In genomic region chr17:12714080-12714561, GRCm38 (mm10) we compare ENCODE assay signal across 11 mouse cellular contexts. TPM values are rescaled to one million over a fixed set of nuclear protein-coding genes. Genes with fewer than 3 reads are reported as not detected.
DNase-seq lines count a peak whose midpoint lies in the region; ATAC-seq lines count a peak whose summit lies in the region.
"Had no signal": no experiment of that assay in that cellular context is flagged by ENCODE, and none has a peak within 500 bp of the region (broad histone marks: within the 10 kb centered on the region; RNA-seq: fewer than 3 reads in every experiment).

No protein-coding gene starts in this region.

- peaks cover 60% of the 10 kb centered on the region for H3K36me3 ChIP-seq in embryonic facial prominence, embryonic 15.5 days

- H3K4me3 ChIP-seq in embryonic facial prominence, embryonic 15.5 days (replicated peaks): no peak overlapping the region
- H3K4me3 ChIP-seq: forebrain, embryonic 10.5 days; hindbrain, embryonic 13.5 days had no signal

- H3K9me3 ChIP-seq in embryonic facial prominence, embryonic 15.5 days (replicated peaks): no peaks in the 10 kb centered on the region
- H3K9me3 ChIP-seq: forebrain, embryonic 10.5 days; hindbrain, embryonic 13.5 days had no signal

- 0 out of 2 replicates have a peak overlapping the region, but pooled peaks have one; percentile 28 for H3K27ac ChIP-seq in embryonic facial prominence, embryonic 15.5 days (replicated peaks)
- H3K27ac ChIP-seq: forebrain, embryonic 10.5 days; hindbrain, embryonic 13.5 days had no signal

- H3K4me1 ChIP-seq in embryonic facial prominence, embryonic 15.5 days: peaks cover 54% of the 10 kb centered on the region
- H3K4me1 ChIP-seq: forebrain, embryonic 10.5 days; hindbrain, embryonic 13.5 days had no signal

- H3K9ac ChIP-seq in embryonic facial prominence, embryonic 15.5 days: no peak overlapping the region
- H3K9ac ChIP-seq: hindbrain, embryonic 13.5 days had no signal

- no peak overlapping the region for H3K4me2 ChIP-seq in embryonic facial prominence, embryonic 15.5 days (replicated peaks)
- H3K4me2 ChIP-seq: hindbrain, embryonic 13.5 days had no signal

- ATAC-seq in embryonic facial prominence, embryonic 15.5 days (ENCODE audit: insufficient number of reproducible peaks, low FRiP score, low TSS enrichment, low read depth): no peak

- H3K27me3 ChIP-seq in embryonic facial prominence, embryonic 15.5 days: no peaks in the 10 kb centered on the region
- H3K27me3 ChIP-seq: hindbrain, embryonic 13.5 days had no signal

- 68% methylated on average over 5 of the region's 5 CpGs for WGBS in embryonic facial prominence, embryonic 15.5 days

- DNase-seq in heart, adult 8-10 months (ENCODE audit: low spot score): peak; percentile 24
- no peak for DNase-seq in heart, postnatal 4 days
- DNase-seq in CD4-positive, CD25-positive, alpha-beta regulatory T cell, adult 2 months (ENCODE audit: low read depth, low spot score): peak; percentile 50
- peak; percentile 31 for DNase-seq in lung, postnatal 14 days
- DNase-seq in adrenal gland, postnatal 4 days (ENCODE audit: low spot score in 2 of 2): no peak
- no peak for DNase-seq in c-Kit-positive CD71-positive TER-119-positive erythroid progenitor cells, embryonic 14.5 days (ENCODE audit: low spot score)
- no peak for DNase-seq in frontal cortex, postnatal 14 days (ENCODE audit: low spot score in 2 of 2)

RNA-seq across cellular contexts. Expression of gene Slc22a1, which starts 38.5 kb away (rescaled TPM):
- 10 to 100 TPM in 3 of 4 experiments, 1 to 10 TPM in 1; 9.5 to 26.9 (median 14.3) TPM for total RNA-seq in heart, adult 8-10 months (2022)
- total RNA-seq in heart, postnatal 4 days (2021): 10 to 100 TPM; 10.3 to 13.9 TPM
- 0.44 and 0.89 TPM in 2 replicates for polyA plus RNA-seq in embryonic facial prominence, embryonic 15.5 days (2015; fragmentation: Nextera tagmentation; extraction: Ambion mirVana)
- 10 to 100 TPM in 1 of 2 experiments, 1 to 10 TPM in 1; 4.5 to 17.4 TPM for total RNA-seq in adrenal gland, postnatal 4 days (2021)
- polyA plus RNA-seq: forebrain, embryonic 10.5 days; hindbrain, embryonic 13.5 days; limb, embryonic 11.5 days had no signal

RNA-seq across cellular contexts. Expression of gene Igf2r, which starts 55.3 kb away (rescaled TPM):
- total RNA-seq in heart, adult 8-10 months (2022): 100 to 1,000 TPM; 103 to 124 (median 118) TPM
- 100 to 1,000 TPM; 318 TPM for total RNA-seq in heart, postnatal 4 days (2021)
- polyA plus RNA-seq in embryonic facial prominence, embryonic 15.5 days (2015; fragmentation: Nextera tagmentation; extraction: Ambion mirVana): 39.8 and 44.2 TPM in 2 replicates
- total RNA-seq in adrenal gland, postnatal 4 days (2021): 10 to 100 TPM; 76.4 to 82.0 TPM

Comparison
In these comparisons a context has a peak if more than half of its experiments do, and no peak if none do; other contexts are left out.
1. DNase-seq: peak in heart, adult 8-10 months (single experiment), CD4-positive, CD25-positive, alpha-beta regulatory T cell, adult 2 months (single experiment) and lung, postnatal 14 days (single experiment); none in heart, postnatal 4 days (single experiment), adrenal gland, postnatal 4 days (0 of 2), c-Kit-positive CD71-positive TER-119-positive erythroid progenitor cells, embryonic 14.5 days (single experiment) and frontal cortex, postnatal 14 days (0 of 2).